Mouse (Mus musculus) embryonic fibroblast, embryonic 13.5 days (primary cell): ENCODE measurements around the gene Sema6c.

ENCODE experiments used
- CTCF ChIP-seq: IDR thresholded peaks from 2 replicates; pipeline ENCODE4 v1.5.1; 2011; ENCODE audit warnings: mild to moderate bottlenecking, control low read depth, low read length, moderate library complexity, borderline replicate concordance; ENCODE audit not compliant: insufficient read depth
- POLR2A ChIP-seq: IDR thresholded peaks from 2 replicates; pipeline ENCODE4 v1.6.1; 2011; ENCODE audit warnings: low read depth, mild to moderate bottlenecking, control low read depth, low read length, moderate library complexity

GRCm38 (mm10) chr3:95161618-95162344 is 1.5 kb downstream of the Sema6c start:
- TF ChIP-seq POLR2A (no peak), CTCF (no peak)
